Mouse (Mus musculus): ENCODE results near the gene Insr. TPM values are rescaled to one million over a fixed set of nuclear protein-coding genes. Genes with fewer than 3 reads are reported as not detected.
"Not testable (repeated sequence)": the region's sequence is repeated elsewhere in the genome, so short reads cannot be mapped to it uniquely, and the experiment has no call there.

Gene Insr
- polyA plus RNA-seq, 1 experiment: 0.16 TPM

- Histone ChIP-seq H3K4me1 (ENCODE audit: control insufficient read depth) (no peaks in the 10 kb centered on the region; the same call in none of the 2 replicates), H3K9me3 (ENCODE audit: control insufficient read depth, low read length) (no peaks in the 10 kb centered on the region), H3K36me3 (ENCODE audit: control insufficient read depth) (peaks cover 49% of the 10 kb centered on the region), H3K27me3 (ENCODE audit: control insufficient read depth) (no peaks in the 10 kb centered on the region), H3K4me3 (replicated peaks) (no peak overlapping the region)
- TF ChIP-seq TAL1 (IDR thresholded peaks at IDR 0.05; ENCODE audit: low read length): no peak
- no peak for TF ChIP-seq GATA1 (IDR thresholded peaks at IDR 0.05; ENCODE audit: low read length)
Measured at GRCm38 (mm10) chr8:3204758-3205443, 74.5 kb downstream of the Insr start.

DNA sequence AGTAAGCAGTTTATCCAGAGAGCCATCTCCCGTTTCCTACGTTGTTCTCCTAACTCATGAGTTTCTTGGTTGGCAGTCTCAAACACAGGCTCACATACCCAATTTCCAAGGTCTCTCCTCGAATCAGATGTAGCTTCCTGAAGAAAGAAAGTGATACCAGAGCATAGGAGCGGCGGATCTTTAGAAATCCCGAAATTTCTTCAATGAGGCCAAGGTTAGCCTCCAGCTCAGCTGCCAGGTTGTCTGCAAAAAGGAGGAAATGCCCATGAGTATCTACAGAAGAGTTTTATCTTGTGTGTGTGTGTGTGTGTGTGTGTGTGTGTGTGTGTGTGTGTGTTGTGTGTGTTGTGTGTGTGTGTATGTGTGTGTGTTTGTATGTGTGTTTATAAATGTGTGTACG, 76.6 kb downstream of the Insr start:
- H3K4me3 ChIP-seq (replicated peaks): no peak overlapping the region
- H3K36me3 ChIP-seq (ENCODE audit: control insufficient read depth): peaks cover 46% of the 10 kb centered on the region

DNA sequence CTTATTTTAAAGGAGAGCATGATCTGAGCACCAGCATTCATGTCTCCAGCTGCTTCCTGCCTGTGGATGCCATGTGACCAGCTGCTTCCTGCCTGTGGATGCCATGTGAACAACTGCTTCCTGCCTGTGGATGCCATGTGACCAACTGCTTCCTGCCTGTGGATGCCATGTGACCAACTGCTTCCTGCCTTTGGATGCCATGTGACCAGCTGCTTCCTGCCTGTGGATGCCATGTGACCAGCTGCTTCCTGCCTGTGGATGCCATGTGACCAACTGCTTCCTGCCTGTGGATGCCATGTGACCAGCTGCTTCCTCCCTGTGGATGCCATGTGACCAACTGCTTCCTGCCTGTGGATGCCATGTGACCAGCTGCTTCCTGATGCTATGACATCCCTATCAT, 85.1 kb downstream of the Insr start:
- not testable (repeated sequence) for H3K4me1 ChIP-seq (ENCODE audit: control insufficient read depth); H3K27me3 ChIP-seq (ENCODE audit: control insufficient read depth); H3K4me3 ChIP-seq (replicated peaks); H3K9me3 ChIP-seq (ENCODE audit: control insufficient read depth, low read length)
- peaks cover 70% of the 10 kb centered on the region for H3K36me3 ChIP-seq (ENCODE audit: control insufficient read depth)

More for the DNA sequence above, 76.6 kb downstream of the Insr start:
- no peaks in the 10 kb centered on the region for H3K9me3 ChIP-seq (ENCODE audit: control insufficient read depth, low read length)
- H3K27me3 ChIP-seq (ENCODE audit: control insufficient read depth): no peaks in the 10 kb centered on the region
- TF ChIP-seq GATA1 (IDR thresholded peaks at IDR 0.05; ENCODE audit: low read length) (no peak), TAL1 (IDR thresholded peaks at IDR 0.05; ENCODE audit: low read length) (no peak)
- no peaks in the 10 kb centered on the region for H3K4me1 ChIP-seq (ENCODE audit: control insufficient read depth)

- Histone ChIP-seq H3K27me3 (ENCODE audit: control insufficient read depth) (no peaks in the 10 kb centered on the region), H3K9me3 (ENCODE audit: control insufficient read depth, low read length) (peaks cover 5% of the 10 kb centered on the region), H3K4me1 (ENCODE audit: control insufficient read depth) (no peaks in the 10 kb centered on the region), H3K36me3 (ENCODE audit: control insufficient read depth) (peaks cover 88% of the 10 kb centered on the region), H3K4me3 (replicated peaks) (no peak overlapping the region)
- TF ChIP-seq TAL1 (IDR thresholded peaks at IDR 0.05; ENCODE audit: low read length): no peak
- TF ChIP-seq GATA1 (IDR thresholded peaks at IDR 0.05; ENCODE audit: low read length): no peak
Measured at GRCm38 (mm10) chr8:3191006-3191405, 88.4 kb downstream of the Insr start.

- no peaks in the 10 kb centered on the region for H3K27me3 ChIP-seq (ENCODE audit: control insufficient read depth)
- TF ChIP-seq TAL1 (IDR thresholded peaks at IDR 0.05; ENCODE audit: low read length) (no peak), GATA1 (IDR thresholded peaks at IDR 0.05; ENCODE audit: low read length) (no peak)
- peaks cover 80% of the 10 kb centered on the region for H3K36me3 ChIP-seq (ENCODE audit: control insufficient read depth)
- H3K4me1 ChIP-seq (ENCODE audit: control insufficient read depth): no peaks in the 10 kb centered on the region
- no peaks in the 10 kb centered on the region for H3K9me3 ChIP-seq (ENCODE audit: control insufficient read depth, low read length)
- no peak overlapping the region for H3K4me3 ChIP-seq (replicated peaks)
Measured at GRCm38 (mm10) chr8:3187456-3187855, 92.0 kb downstream of the Insr start.

- TF ChIP-seq TAL1 (IDR thresholded peaks at IDR 0.05; ENCODE audit: low read length): no peak
- no peak for TF ChIP-seq GATA1 (IDR thresholded peaks at IDR 0.05; ENCODE audit: low read length)
Measured at GRCm38 (mm10) chr8:3179930-3180329, 99.5 kb downstream of the Insr start.

DNA sequence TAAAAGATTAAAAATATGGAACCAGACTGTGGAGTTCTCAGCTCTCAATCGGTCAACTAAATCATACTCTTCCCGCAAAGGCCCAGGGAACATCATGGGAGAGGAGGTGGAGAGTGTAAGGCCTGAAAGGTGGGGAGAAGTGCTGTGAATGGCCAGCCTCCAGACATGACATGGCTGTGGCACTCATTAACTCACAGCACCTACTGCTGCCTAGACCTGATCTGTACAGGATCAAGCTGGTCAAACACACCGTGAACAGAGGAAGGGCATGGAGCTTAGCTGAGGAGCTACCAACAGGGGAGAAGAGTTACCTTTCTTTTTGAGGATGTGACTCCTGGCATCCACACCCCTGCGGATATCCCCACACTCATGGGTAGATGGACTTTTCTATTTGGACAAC, 102.0 kb downstream of the Insr start:
- no peaks in the 10 kb centered on the region for H3K27me3 ChIP-seq (ENCODE audit: control insufficient read depth)
- H3K36me3 ChIP-seq (ENCODE audit: control insufficient read depth): peaks cover 32% of the 10 kb centered on the region
- H3K4me1 ChIP-seq (ENCODE audit: control insufficient read depth): no peaks in the 10 kb centered on the region
- no peak overlapping the region for H3K4me3 ChIP-seq (replicated peaks)
- TF ChIP-seq TAL1 (IDR thresholded peaks at IDR 0.05; ENCODE audit: low read length) (no peak), GATA1 (IDR thresholded peaks at IDR 0.05; ENCODE audit: low read length) (no peak)
- peaks cover 5% of the 10 kb centered on the region for H3K9me3 ChIP-seq (ENCODE audit: control insufficient read depth, low read length)

More at GRCm38 (mm10) chr8:3179930-3180329, 99.5 kb downstream of the Insr start:
- no peak overlapping the region for H3K4me3 ChIP-seq (replicated peaks)
- peaks cover 36% of the 10 kb centered on the region for H3K36me3 ChIP-seq (ENCODE audit: control insufficient read depth)
- no peaks in the 10 kb centered on the region for H3K4me1 ChIP-seq (ENCODE audit: control insufficient read depth)
- H3K27me3 ChIP-seq (ENCODE audit: control insufficient read depth): no peaks in the 10 kb centered on the region
- peaks cover 5% of the 10 kb centered on the region for H3K9me3 ChIP-seq (ENCODE audit: control insufficient read depth, low read length)

- TF ChIP-seq GATA1 (IDR thresholded peaks at IDR 0.05; ENCODE audit: low read length) (no peak), TAL1 (IDR thresholded peaks at IDR 0.05; ENCODE audit: low read length) (no peak)
- H3K4me1 ChIP-seq (ENCODE audit: control insufficient read depth): no peaks in the 10 kb centered on the region
- no peaks in the 10 kb centered on the region for H3K27me3 ChIP-seq (ENCODE audit: control insufficient read depth)
- peaks cover 49% of the 10 kb centered on the region for H3K36me3 ChIP-seq (ENCODE audit: control insufficient read depth)
- H3K9me3 ChIP-seq (ENCODE audit: control insufficient read depth, low read length): peaks cover 5% of the 10 kb centered on the region
- H3K4me3 ChIP-seq (replicated peaks): no peak overlapping the region
Measured at GRCm38 (mm10) chr8:3172246-3172645, 107.2 kb downstream of the Insr start.

- TF ChIP-seq TAL1 (IDR thresholded peaks at IDR 0.05; ENCODE audit: low read length) (no peak), GATA1 (IDR thresholded peaks at IDR 0.05; ENCODE audit: low read length) (no peak)
- no peaks in the 10 kb centered on the region for H3K9me3 ChIP-seq (ENCODE audit: control insufficient read depth, low read length)
- H3K4me3 ChIP-seq (replicated peaks): no peak overlapping the region
- no peaks in the 10 kb centered on the region for H3K4me1 ChIP-seq (ENCODE audit: control insufficient read depth)
- no peaks in the 10 kb centered on the region for H3K27me3 ChIP-seq (ENCODE audit: control insufficient read depth)
- no peaks in the 10 kb centered on the region for H3K36me3 ChIP-seq (ENCODE audit: control insufficient read depth)
Measured at GRCm38 (mm10) chr8:3146506-3146905, 132.9 kb downstream of the Insr start.

GRCm38 (mm10) chr8:3100416-3100815, 179.0 kb downstream of the Insr start:
- not testable (repeated sequence) for H3K4me1 ChIP-seq (ENCODE audit: control insufficient read depth); H3K9me3 ChIP-seq (ENCODE audit: control insufficient read depth, low read length); H3K4me3 ChIP-seq (replicated peaks); H3K36me3 ChIP-seq (ENCODE audit: control insufficient read depth); H3K27me3 ChIP-seq (ENCODE audit: control insufficient read depth)

Other genes starting within 250 kb of the Insr start
- gene A430078G23Rik, start 73.8 kb upstream of the Insr start, polyA plus RNA-seq (2012): not detected in 2 replicates
- gene Arhgef18, start 113.4 kb upstream of the Insr start, polyA plus RNA-seq (2012): 0.32 and 0.56 TPM in 2 replicates
- 0.06 TPM in 1 of 2 replicates, not detected in the other for gene Pex11g, start 188.1 kb upstream of the Insr start, polyA plus RNA-seq (2012)
- not detected in 2 replicates for gene Tex45, start 191.2 kb upstream of the Insr start, polyA plus RNA-seq (2012)
- 0.07 and 0.20 TPM in 2 replicates for gene Zfp358, start 213.5 kb upstream of the Insr start, polyA plus RNA-seq (2012)
- 10.0 and 15.4 TPM in 2 replicates for gene Mcoln1, start 220.8 kb upstream of the Insr start, polyA plus RNA-seq (2012)
- 1.7 and 1.9 TPM in 2 replicates for gene Pnpla6, start 235.8 kb upstream of the Insr start, polyA plus RNA-seq (2012)

Measured in erythroblast, embryonic 14.5 days (primary cell).